Mouse (Mus musculus) heart, postnatal 25 days (tissue): ENCODE data around the gene Dusp15. TPM values are rescaled to one million over a fixed set of nuclear protein-coding genes. Genes with fewer than 3 reads are reported as not detected.

Experiments used
- DNase-seq: peaks from one replicate; pipeline ENCODE4 v3.0.0; 2022; ENCODE audit warnings: low spot score
- intact Hi-C: fragments of 180-260 bp; cut with DNase I; formaldehyde crosslinking; loops from one replicate; pipeline ENCODE4 v1.15.1; 2025
- total RNA-seq, 2 experiments: library from RNA; stranded (reverse); gene quantifications; 2 replicates each; pipeline ENCODE4 v1.2.3; 2021

Dusp15 gene
- total RNA-seq, 2 experiments from 2014 or later: 0.20 TPM; not detected in 1

DNA sequence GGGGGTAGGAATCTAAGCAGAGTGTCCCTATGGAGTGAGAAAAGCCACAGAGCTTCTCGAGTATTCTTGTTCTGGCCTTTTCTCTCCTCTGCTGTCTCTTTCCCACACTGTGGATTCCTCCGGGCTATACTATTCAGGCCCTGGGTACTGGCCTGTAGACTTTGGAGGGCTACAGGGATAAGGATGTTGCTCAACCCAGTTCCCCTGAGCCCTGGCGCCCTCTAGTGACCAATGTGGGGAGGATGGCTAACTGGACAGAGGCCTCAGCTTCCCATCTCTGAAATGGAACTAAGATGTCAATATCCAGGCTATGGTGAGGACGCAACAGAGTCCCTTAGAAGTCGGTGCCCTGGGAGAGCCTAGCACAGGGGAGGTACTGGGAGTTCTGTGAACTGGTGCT, 17.9 kb downstream of the Dusp15 start:
- peak; percentile 44 for DNase-seq
- intact Hi-C loops: loop anchor here (2.0 kb wide), 1 partner anchor 19 kb away; no protein-coding TSS in a partner anchor

DNA sequence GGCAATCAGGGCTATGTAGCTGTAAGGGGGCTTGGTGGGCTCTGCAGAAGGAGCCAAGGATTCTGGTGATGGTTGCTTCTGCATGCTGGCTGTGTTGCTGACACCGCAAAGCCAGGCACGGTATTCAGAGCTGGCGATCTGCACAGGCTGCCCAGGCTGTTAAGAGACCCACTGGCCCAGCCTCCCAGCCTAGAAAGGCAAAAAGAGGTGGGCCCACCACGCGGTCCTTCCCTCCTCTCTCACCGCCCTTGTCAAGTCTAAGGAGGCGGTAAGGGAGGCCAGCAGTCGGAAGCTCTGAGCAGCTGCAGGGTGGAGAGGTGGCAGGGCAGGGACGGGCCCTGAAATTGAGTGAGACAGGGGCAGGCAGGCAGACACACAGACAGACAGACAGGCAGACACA, 18.4 kb downstream of the Dusp15 start, which contains the start of gene Foxs1:
Gene Foxs1 (minus strand): TSS at position 161 of the 400 bp plus-strand sequence.
- peak; percentile 60 for DNase-seq
- intact Hi-C loops: loop anchor here (2.0 kb wide), 1 partner anchor 18 kb away; no protein-coding TSS in a partner anchor

DNA sequence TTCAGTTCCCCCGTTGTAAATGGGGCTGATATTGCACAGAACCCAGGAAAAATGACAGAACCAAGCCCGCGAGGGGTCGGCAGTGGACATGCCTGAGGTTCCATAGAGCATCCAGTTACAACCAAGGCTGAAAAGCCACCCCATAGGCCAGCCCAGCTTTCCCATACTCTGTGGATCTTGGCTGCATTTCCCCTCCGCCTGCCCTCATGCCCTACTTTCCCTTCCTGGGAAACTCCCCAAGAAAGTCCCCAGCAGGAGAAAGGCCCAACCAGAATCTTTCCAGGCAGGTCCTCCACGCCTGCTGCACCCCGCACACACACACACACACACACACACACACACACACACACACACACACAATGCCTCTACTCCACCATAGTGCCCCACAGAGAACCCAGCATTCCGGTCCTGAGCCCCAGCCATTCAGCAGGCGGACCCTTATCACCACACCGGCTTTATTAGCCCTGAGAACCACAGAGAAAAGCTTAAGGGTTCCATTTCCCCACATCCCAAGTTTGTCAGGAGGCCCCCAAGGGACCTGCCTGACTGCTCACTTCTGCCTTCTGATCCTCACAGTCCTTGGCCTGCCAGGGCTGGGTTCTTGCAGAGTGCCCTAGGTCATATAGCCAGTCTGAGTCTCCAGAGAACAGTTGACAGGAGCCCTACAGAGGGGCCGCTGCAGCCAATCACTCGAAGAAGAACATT, 19.9 kb downstream of the Dusp15 start:
- intact Hi-C loops: loop anchor here (2.0 kb wide), 1 partner anchor 17 kb away; no protein-coding TSS in a partner anchor
- no peak for DNase-seq

DNA sequence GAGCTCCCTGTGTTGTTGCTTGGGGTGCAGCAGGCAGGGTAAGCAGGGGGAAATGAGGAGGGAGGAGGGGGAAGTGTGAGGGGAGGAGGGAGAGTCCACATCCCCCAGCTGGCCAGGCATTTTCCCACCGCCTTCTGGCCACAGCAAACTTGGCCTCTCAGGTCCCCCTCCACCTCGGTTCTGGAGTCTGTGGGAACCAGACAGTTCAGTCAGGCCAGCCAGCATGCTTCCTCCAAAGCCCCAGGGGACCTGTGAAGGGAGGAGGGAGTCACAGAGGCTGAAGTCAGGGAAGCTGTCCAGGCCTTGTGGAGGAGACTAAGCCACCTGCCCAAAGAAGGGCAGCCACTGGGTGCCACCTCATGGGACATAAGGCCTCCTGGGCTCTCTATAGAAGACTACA, 21.2 kb downstream of the Dusp15 start:
- DNase-seq: peak; percentile 66
- intact Hi-C loops: no loop called here

DNA sequence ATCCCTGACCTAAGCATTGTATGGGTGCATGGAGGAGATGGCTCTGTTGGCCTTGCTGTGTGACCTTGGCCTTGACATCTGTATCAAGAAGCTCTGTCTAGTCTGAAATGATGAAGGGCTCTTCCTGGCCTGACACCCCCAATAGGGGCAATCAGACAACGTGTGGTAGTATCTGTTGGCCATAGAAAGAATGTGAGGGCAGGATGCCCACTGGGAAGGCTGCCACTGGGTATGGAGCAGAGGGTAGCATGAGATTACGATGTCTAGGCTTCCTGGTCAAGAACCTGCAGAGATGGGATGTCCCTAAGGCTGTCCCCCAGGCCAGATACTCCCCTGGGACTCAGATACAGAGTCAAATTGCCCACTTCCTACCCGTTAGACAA, 22.5 kb downstream of the Dusp15 start:
- intact Hi-C loops: no loop called here
- no peak for DNase-seq

DNA sequence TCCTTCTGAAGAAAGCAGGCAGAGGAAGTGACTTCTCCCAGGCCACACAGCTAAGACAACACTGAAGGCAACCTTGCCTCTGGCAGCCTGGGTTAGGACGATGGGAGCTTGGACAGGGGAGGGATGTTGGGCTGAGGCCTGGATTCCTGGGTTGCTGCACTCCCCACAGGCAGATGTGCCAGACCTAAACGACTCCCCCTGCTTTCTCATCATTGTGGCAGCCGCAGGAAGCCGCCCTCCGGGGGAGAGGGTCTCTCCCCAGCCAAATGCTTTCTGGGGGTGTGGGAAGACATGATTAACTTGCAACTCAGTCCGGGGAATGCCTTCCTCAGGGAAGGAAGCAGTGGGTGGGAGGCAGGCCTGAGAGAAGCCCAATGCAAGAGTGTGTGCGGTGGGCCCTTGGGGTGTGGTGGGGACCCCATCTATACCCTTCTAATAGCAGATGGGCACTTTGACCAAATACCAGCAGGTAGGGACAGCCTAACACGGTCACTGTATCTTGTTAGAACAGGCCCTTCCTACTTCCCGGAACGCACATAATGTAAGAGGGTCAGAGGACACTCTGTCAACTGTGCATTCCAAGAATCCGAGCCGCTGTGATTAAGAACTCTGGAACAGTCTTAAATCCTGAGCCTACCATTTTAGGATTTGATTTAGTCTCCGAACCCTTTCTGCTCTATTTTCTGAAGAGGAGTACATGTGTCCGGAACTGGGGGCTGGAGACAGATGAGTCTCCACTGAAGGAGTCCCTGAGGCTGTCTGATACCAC, 23.1 kb downstream of the Dusp15 start:
- DNase-seq: no peak

DNA sequence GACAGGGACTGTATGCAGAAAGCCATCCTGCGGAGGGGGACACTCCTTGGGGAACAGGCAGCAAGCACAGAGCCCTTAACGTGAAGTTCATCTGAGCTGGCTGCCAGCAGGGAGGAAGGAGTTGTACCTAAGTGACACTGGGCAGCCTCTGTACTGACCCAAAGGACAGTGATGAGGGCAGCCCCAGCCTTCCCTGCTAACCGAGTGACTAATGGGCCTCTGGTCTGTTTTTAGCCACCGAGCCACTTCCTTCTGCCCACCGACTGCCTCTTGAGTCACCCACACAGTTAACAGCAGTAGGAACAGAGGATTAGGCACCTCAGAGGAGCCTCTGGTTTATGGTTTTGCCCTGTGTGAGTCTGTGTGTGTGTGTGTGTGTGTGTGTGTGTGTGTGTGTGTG, 24.1 kb downstream of the Dusp15 start:
- intact Hi-C loops: no loop called here
- no peak for DNase-seq

More for the DNA sequence above, 23.1 kb downstream of the Dusp15 start:
- intact Hi-C loops: no loop called here

DNA sequence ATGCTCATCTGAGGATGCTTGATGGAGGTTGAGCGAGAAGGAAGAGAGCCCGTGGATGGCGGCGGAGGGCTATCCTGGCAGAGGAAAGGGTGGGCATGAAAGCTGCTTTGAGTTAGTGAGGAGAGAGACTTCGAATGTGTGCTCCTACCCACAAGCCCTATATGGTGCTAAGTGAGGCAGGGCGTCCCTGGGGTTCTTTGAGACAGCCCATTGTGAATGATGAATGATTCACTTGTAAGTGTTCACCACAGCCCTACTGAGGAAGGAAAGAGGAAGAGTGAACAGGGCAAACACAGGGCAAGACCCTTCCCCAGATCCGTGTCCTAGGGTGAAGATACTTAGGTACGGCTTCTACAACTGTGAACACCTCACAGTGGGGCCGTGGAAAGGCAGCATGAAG, 24.6 kb downstream of the Dusp15 start:
- DNase-seq: no peak
- intact Hi-C loops: no loop called here

DNA sequence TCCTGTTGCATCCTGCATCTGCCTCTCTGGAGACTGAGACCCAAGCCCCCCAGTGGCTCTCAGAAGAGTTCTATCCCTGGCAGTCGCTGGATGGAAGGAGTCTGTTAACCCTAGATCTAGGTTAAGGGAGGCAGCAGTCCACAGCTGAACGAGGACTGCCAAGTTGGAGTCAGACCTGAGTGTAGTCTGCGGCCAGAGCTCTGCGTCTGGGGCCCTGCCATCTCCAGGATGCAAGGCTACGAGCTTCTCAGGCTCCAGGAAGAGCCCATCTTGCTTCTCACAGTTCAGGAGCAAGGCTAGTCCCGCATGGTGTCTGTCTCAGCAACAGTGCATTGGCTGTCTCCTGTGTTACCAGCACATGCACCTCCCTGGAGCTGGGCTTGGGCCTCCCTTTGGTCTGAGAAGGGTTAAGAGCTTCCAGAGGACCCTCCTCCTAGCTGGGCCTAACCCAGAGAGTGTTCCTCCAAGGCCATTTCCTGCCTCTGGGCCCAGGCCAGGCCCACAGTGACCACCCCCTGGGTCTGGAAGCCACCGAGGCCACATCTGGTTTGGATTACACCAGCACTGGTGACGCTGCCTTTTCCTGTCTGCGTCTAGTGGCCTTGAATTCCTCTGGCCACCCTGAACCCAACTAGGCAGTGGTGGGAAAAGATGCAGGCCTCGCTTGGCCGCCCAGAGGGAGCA, 26.2 kb downstream of the Dusp15 start:
- peak; percentile 85 for DNase-seq
- intact Hi-C loops: no loop called here

DNA sequence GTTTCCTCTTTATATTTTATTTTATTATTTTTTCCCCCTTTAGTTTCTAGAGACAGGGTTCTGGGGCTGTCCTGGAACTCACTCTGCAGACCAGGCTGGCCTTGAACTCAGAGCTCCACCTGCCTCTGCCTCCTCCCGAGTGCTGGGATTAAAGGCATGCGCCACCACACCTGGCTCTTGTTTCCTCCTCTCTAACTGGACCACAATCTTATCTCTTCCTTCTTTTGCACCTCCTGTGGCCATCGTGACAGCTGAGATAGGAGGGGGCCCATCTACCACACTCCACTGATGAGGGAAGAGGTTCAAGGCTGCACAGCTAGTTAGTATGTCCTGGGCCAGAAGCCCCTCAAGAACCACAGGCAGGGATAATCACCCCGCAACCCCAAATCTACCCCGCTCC, 27.0 kb downstream of the Dusp15 start:
- DNase-seq: no peak
- intact Hi-C loops: no loop called here

DNA sequence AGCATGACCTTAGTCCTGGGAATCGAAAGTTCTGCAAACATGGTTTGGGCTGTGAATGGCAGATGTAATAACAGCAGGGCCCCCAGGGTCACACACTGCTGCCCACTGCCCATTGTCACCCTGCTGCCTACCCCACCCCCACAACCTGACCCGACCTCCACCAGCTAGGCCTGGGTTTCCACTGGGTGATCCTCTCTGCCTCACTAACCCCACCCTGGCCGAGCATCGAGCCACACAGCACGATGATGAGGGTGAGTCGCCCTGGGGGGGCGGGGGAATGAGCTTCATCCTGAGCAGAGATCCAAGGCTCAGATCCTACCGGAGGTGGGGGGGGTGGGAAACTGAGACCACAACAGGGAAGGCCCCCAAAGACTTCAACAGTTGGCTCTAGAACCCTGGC, 27.4 kb downstream of the Dusp15 start:
- intact Hi-C loops: no loop called here
- no peak for DNase-seq

DNA sequence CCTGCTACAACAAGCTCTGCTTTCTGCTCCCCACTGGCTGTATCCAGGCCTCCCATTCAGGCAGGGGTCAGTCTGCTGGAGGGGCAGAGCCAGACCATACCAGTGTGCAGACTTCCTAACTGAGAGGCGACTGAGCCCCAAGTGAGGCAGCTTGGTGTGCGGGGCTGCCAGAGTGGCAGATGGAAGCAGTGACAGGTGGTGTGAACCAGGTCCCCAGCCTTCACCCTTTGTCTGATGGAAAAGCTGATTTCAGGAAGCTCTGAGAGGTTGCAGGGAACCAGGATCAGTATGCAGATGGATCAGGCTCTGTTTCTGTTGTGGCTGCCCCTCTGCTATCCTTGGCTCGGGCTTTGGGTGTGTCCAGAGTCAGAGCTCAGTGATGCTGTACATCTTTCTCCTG, 27.9 kb downstream of the Dusp15 start:
- DNase-seq: no peak
- intact Hi-C loops: no loop called here

DNA sequence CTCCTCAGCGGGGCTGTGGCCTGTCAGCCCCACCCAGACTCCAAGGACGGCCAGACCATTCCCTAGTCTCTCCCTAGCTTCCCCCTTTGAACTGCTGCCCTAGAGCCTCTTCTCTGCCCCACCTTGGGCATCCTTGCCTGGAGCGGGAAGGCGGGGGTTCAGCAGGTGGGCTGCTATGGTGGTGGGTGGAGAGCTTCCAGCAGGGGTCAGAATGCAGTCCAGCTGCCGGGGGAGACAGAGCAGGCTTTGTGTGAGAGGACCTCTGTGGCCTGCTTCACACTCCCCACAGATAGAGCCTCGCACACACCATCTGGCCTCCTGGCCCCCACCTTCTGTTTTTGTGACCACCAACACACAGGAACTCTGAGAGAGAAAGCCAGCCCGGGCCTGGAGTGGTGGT, 29.1 kb downstream of the Dusp15 start:
- intact Hi-C loops: no loop called here
- no peak for DNase-seq

DNA sequence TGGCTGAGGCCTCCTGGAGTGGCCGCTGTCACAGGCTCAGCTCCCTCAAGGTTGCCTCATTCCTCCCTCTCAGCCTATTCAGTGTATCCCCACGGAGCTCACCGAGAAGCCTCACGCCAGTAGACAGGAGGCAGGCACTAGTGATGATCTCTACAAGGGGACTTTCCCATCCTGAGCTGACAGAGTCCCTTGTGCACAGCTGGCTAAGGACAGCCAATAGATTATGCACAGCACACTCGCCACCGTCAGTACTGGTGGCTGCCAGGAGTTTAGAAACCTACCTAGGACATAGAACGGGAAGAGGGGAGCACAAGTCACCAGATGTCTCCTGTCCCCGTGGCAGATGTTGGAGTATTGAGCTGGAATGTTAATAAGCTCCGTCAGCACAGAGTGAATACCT, 33.8 kb downstream of the Dusp15 start:
- intact Hi-C loops: loop anchor here (2.0 kb wide), 2 partner anchors 97 to 225 kb away; partner anchors contain the start of gene Pdrg1
- no peak for DNase-seq

DNA sequence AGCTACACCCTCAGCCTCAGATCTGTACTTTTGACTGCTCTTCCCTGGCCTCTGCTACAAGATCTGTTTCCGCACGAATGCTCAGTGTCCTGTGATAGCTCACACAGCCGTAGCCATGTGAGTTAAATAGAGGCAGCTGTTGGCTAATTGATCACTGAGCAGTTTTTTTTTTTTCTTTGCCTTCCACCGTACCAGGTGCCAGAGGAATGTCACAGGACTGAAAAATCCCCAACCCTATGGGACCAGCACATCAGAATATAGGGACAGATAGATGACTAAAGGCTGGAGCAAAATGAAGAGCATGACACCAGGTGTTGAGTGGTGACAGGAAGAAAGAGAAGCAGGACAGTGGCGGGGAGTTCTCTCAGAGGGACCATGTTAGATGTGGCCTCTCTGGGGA, 35.4 kb downstream of the Dusp15 start:
- intact Hi-C loops: loop anchor here (2.0 kb wide), 2 partner anchors 99 to 227 kb away; partner anchors contain the start of gene Pdrg1
- no peak for DNase-seq

DNA sequence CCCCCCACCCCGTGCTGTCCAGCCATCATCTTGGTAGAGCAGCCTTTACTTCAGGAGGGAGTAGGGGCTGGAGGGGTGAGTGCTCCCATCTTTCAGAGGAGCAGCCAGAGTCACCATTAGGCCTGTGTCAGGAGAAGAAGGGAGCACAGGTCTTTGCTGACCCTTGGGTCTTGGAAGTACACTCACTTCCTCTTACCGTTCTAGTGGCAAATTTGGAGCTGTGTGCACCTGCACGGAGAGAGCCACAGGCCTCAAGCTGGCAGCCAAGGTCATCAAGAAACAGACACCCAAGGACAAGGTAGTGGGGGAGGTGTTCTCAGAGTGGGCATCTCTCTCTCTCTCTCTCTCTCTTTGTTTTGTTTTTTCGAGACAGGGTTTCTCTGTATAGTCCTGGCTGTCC, 36.0 kb downstream of the Dusp15 start:
- intact Hi-C loops: loop anchor here (2.0 kb wide), 1 partner anchor 17 kb away; the partner anchor contains the start of gene Foxs1
- DNase-seq: no peak

DNA sequence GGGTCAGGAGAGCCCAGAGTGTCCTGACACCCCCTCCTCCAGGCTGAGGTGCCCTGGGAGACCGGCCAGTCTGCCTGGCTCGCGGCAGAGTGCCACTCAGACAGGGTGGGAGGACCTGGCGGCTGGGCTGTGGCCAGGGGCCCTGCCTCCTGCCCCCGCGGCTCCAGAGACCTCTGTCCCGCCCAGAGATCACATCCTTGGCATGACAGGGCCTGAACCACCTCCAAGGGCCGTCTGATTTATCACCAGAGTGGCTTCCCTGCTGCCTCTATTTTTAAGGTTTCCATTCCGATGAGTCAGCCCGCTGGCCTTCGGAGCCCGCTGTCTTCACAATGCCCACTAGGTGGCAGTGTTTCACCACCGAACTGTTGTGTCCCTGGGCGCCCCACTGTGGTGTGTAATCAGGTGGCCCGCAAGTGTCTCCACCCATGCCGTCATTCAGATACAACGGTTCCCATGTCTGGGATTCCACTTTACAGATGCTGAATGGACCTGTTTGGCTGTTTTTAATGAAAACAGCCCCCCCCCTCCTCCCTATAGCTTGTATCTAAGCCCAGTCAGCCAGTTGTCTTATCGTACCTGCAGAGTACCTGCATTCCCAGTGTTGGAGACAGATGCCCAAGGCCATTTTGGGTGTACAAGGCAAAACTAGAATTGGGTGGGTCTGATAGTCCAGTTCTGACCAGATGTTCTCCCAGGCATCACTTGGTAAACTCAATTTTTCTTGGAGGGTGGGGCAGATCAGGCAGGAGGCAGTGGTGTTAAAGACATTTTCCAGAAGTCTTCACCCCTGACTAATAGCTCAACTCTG, 37.0 kb downstream of the Dusp15 start:
- intact Hi-C loops: loop anchor here (2.0 kb wide), 1 partner anchor 18 kb away; the partner anchor contains the start of gene Foxs1
- peak; percentile 73 for DNase-seq

DNA sequence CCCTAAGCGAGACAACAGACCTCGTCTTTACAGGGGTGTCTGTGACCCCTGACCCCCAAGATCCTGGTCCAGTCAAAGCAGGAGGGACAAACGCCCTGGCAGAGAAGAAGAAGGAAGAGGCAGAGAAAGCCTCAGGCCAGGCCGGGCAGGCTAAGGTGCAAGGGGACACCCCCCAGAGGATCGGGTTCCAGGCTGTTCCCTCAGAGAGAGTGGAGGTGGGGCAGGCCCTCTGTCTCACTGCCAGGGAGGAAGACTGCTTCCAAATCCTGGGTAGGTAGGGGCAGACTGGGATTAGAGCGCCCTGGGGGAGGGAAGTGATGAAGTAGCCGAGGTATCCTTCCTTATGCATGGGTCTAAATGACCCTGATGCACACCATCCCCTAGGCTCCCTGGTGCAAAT, 38.0 kb downstream of the Dusp15 start:
- no peak for DNase-seq
- intact Hi-C loops: no loop called here

DNA sequence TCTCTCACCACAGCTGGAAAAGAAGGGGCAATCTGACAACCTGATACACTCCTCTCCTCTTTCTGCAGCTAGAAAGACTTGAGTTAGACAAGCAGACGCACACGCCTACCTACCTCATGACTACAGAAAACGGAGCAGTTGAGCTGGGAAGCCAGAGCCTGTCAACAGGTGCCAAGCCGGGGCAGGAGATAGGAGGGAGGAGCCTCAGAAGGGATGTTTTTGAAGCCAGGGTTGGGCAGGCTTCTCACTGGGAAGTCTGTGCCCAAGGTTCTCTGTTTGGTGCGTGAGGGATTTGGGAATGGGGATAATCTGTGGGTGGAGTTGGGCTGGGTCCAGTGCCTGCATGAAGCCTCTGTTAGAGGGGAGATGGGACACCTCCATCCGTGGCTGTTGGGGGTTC, 40.1 kb downstream of the Dusp15 start:
- intact Hi-C loops: no loop called here
- no peak for DNase-seq

DNA sequence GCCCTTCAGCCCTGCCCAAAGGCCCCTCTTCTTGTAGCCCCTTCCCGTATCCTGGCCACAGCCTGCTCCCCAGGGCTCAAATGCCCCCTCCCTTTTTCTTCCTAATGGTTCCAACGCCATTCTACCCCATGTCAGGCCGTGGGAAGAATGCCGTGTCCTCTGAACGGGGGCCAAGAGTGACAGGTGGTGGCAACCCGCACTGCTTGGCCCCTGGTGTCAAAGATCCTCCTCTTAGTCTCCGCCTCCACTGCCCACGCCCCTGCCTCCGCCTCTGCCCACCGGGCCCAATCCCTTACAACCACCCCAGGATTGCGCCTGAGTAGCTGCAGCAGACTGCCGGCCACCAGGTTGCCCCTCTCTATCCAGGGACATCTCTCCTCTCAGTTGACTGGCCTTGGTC, 40.5 kb downstream of the Dusp15 start, which contains the start of gene Mylk2:
Gene Mylk2 (plus strand): TSS at position 322 of the 400 bp plus-strand sequence.
- intact Hi-C loops: no loop called here
- no peak for DNase-seq
